Comparison of ENCODE assay signal across 32 mouse cellular contexts in the genomic region with DNA sequence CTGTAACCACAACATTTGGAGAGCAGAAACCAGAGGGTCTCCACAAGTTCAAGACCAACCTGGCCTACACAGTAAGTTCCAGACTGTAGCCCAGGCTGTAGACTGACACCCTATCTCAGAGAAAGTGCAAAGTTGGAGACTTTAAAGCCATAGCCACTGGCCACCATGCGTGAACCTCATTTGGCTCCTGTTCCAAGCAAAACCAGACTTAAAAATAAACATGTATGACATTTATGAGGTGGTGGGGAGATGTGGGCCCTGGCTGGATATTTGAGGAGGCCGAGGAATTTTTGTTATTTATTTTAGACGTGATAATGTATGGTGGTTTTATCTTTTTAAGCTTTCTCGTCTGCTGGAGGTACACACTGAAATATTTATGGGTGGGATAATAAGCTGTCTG. TPM values are rescaled to one million over a fixed set of nuclear protein-coding genes. Genes with fewer than 3 reads are reported as not detected.
"Had no signal": no experiment of that assay in that cellular context is flagged by ENCODE, and none has a peak within 500 bp of the region (broad histone marks: within the 10 kb centered on the region; RNA-seq: fewer than 3 reads in every experiment).

No protein-coding gene starts in this region.

- ATAC-seq: liver, embryonic 12.5 days; liver, postnatal 0 days; midbrain, embryonic 13.5 days; midbrain, embryonic 15.5 days; midbrain, embryonic 16.5 days had no signal

- H3K9me3 ChIP-seq: limb, embryonic 10.5 days; limb, embryonic 12.5 days; limb, embryonic 15.5 days; liver, embryonic 12.5 days; liver, embryonic 13.5 days; liver, embryonic 15.5 days; lung, embryonic 15.5 days; midbrain, embryonic 10.5 days; midbrain, embryonic 12.5 days; midbrain, embryonic 13.5 days; midbrain, embryonic 15.5 days; neural tube, embryonic 12.5 days; neural tube, embryonic 13.5 days had no signal

- H3K9ac ChIP-seq: limb, embryonic 12.5 days; limb, embryonic 13.5 days; limb, embryonic 15.5 days; liver, embryonic 12.5 days; liver, embryonic 13.5 days; liver, embryonic 14.5 days; liver, embryonic 15.5 days; liver, postnatal 0 days; lung, embryonic 15.5 days; midbrain, embryonic 12.5 days; midbrain, embryonic 13.5 days; midbrain, embryonic 15.5 days; neural tube, embryonic 12.5 days had no signal

- H3K27ac ChIP-seq: left cerebral cortex, adult 2 months; limb, embryonic 10.5 days; limb, embryonic 12.5 days; limb, embryonic 13.5 days; limb, embryonic 15.5 days; liver, embryonic 12.5 days; liver, embryonic 13.5 days; liver, embryonic 14.5 days; liver, embryonic 15.5 days; lung, embryonic 15.5 days; macrophage; midbrain, embryonic 10.5 days; midbrain, embryonic 12.5 days; midbrain, embryonic 13.5 days; midbrain, embryonic 15.5 days; neural tube, embryonic 12.5 days; neural tube, embryonic 13.5 days had no signal

- H3K36me3 ChIP-seq: limb, embryonic 10.5 days; limb, embryonic 12.5 days; limb, embryonic 13.5 days; limb, embryonic 15.5 days; liver, embryonic 12.5 days; liver, embryonic 13.5 days; liver, embryonic 15.5 days; lung, embryonic 15.5 days; midbrain, embryonic 10.5 days; midbrain, embryonic 12.5 days; midbrain, embryonic 13.5 days; midbrain, embryonic 15.5 days; neural tube, embryonic 12.5 days; neural tube, embryonic 13.5 days had no signal

- H3K4me3 ChIP-seq: left cerebral cortex, adult 2 months; limb, embryonic 12.5 days; limb, embryonic 13.5 days; limb, embryonic 15.5 days; liver, embryonic 12.5 days; liver, embryonic 13.5 days; liver, embryonic 15.5 days; lung, embryonic 15.5 days; megakaryocyte, embryonic 14.5 days; midbrain, embryonic 10.5 days; midbrain, embryonic 12.5 days; midbrain, embryonic 13.5 days; midbrain, embryonic 15.5 days; myocyte; neural tube, embryonic 12.5 days; neural tube, embryonic 13.5 days had no signal

- H3K4me2 ChIP-seq: limb, embryonic 12.5 days; limb, embryonic 13.5 days; limb, embryonic 15.5 days; liver, embryonic 11.5 days; liver, embryonic 12.5 days; liver, embryonic 13.5 days; liver, embryonic 15.5 days; lung, embryonic 15.5 days; midbrain, embryonic 11.5 days; midbrain, embryonic 12.5 days; midbrain, embryonic 13.5 days; midbrain, embryonic 15.5 days; neural tube, embryonic 12.5 days; neural tube, embryonic 13.5 days had no signal

- DNase-seq: layer of hippocampus, postnatal 36 days; left cerebral cortex, postnatal 4 days; liver; liver, embryonic 13.5 days; liver, postnatal 0 days; lung, adult 2 months; midbrain, embryonic 14.5 days had no signal

RNA-seq across cellular contexts. Expression of a gene that starts 7.9 kb away (rescaled TPM):
- polyA plus RNA-seq: macrophage, myocyte had no signal

RNA-seq across cellular contexts. Expression of a gene that starts 47.8 kb away (rescaled TPM):
- polyA plus RNA-seq: limb, embryonic 10.5 days; limb, embryonic 11.5 days; limb, embryonic 12.5 days; limb, embryonic 13.5 days; liver, adult 2 months; liver, embryonic 11.5 days; liver, embryonic 12.5 days; liver, embryonic 13.5 days; liver, embryonic 14.5 days; liver, embryonic 15.5 days; liver, embryonic 16.5 days; liver, postnatal 0 days; lung, embryonic 15.5 days; macrophage; midbrain, embryonic 10.5 days; midbrain, embryonic 11.5 days; midbrain, embryonic 12.5 days; midbrain, embryonic 13.5 days; midbrain, embryonic 14.5 days; midbrain, embryonic 15.5 days; neural tube, embryonic 11.5 days; neural tube, embryonic 12.5 days; neural tube, embryonic 13.5 days had no signal
